Mouse (Mus musculus) G1E (cell line): ENCODE data around the gene Rasal2. TPM values are rescaled to one million over a fixed set of nuclear protein-coding genes. Genes with fewer than 3 reads are reported as not detected.

Experiments
- ATAC-seq: 2 replicates; pipeline ENCODE4 v1.8.0; 2016; ENCODE audit warnings: mild to moderate bottlenecking; ENCODE audit not compliant: insufficient number of reproducible peaks, poor library complexity, low FRiP score, severe bottlenecking; ENCODE audit errors: extremely low read depth
- DNase-seq: peaks from one replicate; pipeline ENCODE4 v3.0.0; 2012; ENCODE audit warnings: low spot score
- H3K27me3 ChIP-seq: 2 replicates; pipeline ENCODE4 v1.6.1; 2012; ENCODE audit warnings: mild to moderate bottlenecking, low read length, inconsistent platforms; ENCODE audit not compliant: insufficient read depth
- H3K36me3 ChIP-seq: replicated peaks from 2 replicates; pipeline ENCODE3; 2012; ENCODE audit warnings: mild to moderate bottlenecking, inconsistent platforms
- H3K4me1 ChIP-seq: 2 replicates; pipeline ENCODE4 v1.6.1; 2012; ENCODE audit warnings: low read depth, low read length, inconsistent platforms, mixed read lengths; ENCODE audit not compliant: insufficient read depth
- H3K4me3 ChIP-seq: 2 replicates; pipeline ENCODE4 v1.5.1; 2012; ENCODE audit warnings: low read depth, mild to moderate bottlenecking, inconsistent platforms, low read length, moderate library complexity, mixed read lengths
- H3K9me3 ChIP-seq: replicated peaks from 2 replicates; pipeline ENCODE4 v1.6.1; 2012; ENCODE audit warnings: inconsistent platforms
- CTCF ChIP-seq: IDR thresholded peaks from 2 replicates; pipeline ENCODE4 v1.5.1; 2012; ENCODE audit warnings: low read depth, low read length, inconsistent platforms, mixed read lengths
- GATA1 ChIP-seq: IDR thresholded peaks from 2 replicates; pipeline ENCODE4 v1.6.1; 2012; ENCODE audit warnings: borderline replicate concordance, low read length, inconsistent platforms, mixed read lengths
- GATA2 ChIP-seq: IDR thresholded peaks from 2 replicates; pipeline ENCODE4 v1.6.1; 2012; ENCODE audit warnings: low read depth, low read length, inconsistent platforms, borderline replicate concordance
- POLR2AphosphoS5 ChIP-seq: IDR thresholded peaks from 2 replicates; pipeline ENCODE4 v1.6.1; 2012; ENCODE audit warnings: low read depth, low read length, inconsistent platforms; ENCODE audit not compliant: insufficient replicate concordance
- TAL1 ChIP-seq: conservative IDR thresholded peaks from 2 replicates; pipeline ENCODE4 v1.6.1; 2012; ENCODE audit warnings: low read depth, low read length, inconsistent platforms, mixed read lengths
- polyA plus RNA-seq: library from polyadenylated mRNA; stranded (reverse); fragments of >175 nt; gene quantifications from 2 replicates; pipeline ENCODE4 v1.2.3, GENCODE M21; 2012
- total RNA-seq, 2 experiments: library from RNA; stranded (forward) in 1 of 2; stranded (reverse) in 1 of 2; fragments of 200-1000 nt in 1 of 2; fragments of >200 nt in 1 of 2; fragmentation: Nextera tagmentation in 1 of 2; gene quantifications; 2 replicates each; pipeline ENCODE4 v1.2.3; 2014 to 2017

Gene Rasal2
- total and polyA plus RNA-seq, 3 experiments: 0.78 to 8.0 (median 2.7) TPM

DNA sequence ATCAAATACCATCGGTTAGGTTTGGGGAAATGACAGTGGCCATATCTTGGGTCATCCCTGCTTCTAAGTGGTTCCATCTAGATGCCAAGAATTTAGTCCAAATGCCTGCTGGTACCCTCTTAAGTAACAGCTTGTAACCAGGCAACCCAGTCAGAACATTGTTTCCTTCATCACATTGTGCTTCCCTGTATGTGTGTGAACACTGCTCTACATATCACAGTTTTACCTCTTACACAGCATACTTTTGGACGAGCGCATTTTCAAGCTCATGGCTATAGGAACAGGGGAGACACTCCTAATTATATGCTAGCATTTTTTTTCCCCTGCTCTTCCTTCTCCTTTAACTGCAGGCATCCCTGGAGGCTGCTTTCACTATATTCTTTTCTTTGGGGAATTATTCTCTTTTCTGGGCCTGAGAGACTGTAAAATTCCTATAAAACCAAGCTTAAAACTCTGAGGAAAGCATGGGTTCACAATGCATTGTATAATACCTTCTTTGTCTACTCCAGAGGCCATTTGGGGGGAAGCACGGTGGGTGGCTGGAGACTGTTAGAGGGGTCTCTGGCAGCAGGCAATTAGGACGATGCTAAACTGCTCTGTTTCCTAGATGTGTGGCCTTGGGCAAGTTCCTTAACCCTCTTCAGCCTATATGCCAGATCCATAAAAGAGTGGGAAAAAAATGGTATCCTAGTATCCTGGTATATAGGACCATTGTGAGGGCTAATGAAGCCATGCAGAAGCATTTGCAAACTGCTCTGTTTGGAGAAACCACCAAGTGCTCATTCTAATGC is 40.6 kb upstream of the Rasal2 start:
- DNase-seq: no peak
- Histone ChIP-seq H3K36me3 (no peaks in the 10 kb centered on the region), H3K4me1 (peaks cover 8% of the 10 kb centered on the region), H3K9me3 (0 out of 2 replicates have a peak, but pooled peaks cover 3% of the 10 kb centered on the region), H3K27me3 (peaks cover 3% of the 10 kb centered on the region; the same call in 1 of the 2 replicates), H3K4me3 (no peak overlapping the region)
- ATAC-seq: no peak
- no peak for TF ChIP-seq POLR2AphosphoS5
- TF ChIP-seq GATA2: no peak
- TF ChIP-seq TAL1: no peak
- TF ChIP-seq GATA1: no peak

DNA sequence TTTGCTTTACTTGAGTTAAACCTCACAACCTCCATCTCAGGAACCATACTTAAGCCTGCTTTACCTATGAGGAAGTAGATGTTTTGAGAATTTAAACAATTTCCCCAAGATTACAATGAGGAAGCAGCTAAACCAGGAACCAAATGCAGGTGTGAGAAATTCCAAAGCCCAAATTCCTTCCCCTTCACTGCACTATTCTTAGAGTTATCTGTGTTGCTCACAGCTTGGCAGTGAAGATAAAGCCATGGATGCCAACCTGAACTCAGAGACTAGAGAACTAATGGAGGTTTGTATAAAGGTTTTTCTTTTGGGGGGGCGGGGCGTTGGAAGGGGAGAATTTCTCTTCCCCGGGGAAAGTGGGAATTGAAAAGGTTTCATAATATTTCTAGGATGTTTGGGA is 39.9 kb upstream of the Rasal2 start:
- H3K4me3 ChIP-seq: no peak overlapping the region
- peaks cover 8% of the 10 kb centered on the region for H3K4me1 ChIP-seq
- no peaks in the 10 kb centered on the region for H3K36me3 ChIP-seq
- H3K27me3 ChIP-seq: peaks cover 3% of the 10 kb centered on the region; the same call in 1 of the 2 replicates
- no peak for DNase-seq
- TF ChIP-seq GATA1 (no peak), TAL1 (no peak), POLR2AphosphoS5 (no peak), CTCF (no peak), GATA2 (no peak)
- no peak for ATAC-seq
- H3K9me3 ChIP-seq: 0 out of 2 replicates have a peak, but pooled peaks cover 3% of the 10 kb centered on the region

DNA sequence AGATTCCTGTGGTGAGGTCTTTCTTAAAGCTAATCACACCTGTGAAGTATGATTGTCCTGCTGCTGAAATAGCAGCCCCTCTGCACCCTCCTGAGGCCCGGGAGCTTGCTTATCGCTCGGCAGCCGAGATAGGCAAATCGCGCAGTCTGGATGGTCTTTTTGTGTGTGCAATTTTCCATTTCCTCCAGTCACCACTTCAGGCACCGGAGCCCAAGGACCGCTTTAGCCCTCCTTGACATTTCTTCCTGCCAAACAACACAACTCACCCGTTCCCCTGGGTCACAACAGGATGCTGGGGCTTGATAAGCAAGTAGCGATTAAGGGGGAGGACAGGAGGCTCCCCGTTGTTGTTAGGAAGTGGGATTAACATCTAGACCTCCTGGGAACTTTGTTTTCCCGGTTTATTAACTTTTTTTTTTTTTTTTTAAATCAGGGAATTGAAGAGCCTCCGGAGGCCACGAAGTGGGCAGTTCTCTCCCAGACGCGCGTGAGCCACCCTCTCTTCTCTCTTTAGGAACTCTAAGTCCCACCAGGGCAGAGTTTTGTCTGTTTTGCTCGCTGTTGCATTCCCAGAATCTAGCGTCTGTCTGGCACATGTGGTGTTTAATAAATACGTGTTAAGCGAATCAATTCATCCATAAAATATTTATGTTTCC is 37.7 kb upstream of the Rasal2 start:
- Histone ChIP-seq H3K27me3 (peaks cover 3% of the 10 kb centered on the region; the same call in 1 of the 2 replicates), H3K4me3 (no peak overlapping the region), H3K36me3 (no peaks in the 10 kb centered on the region), H3K4me1 (peaks cover 8% of the 10 kb centered on the region), H3K9me3 (peaks cover 8% of the 10 kb centered on the region)
- TF ChIP-seq GATA2: no peak
- no peak for TF ChIP-seq CTCF
- TF ChIP-seq TAL1: no peak
- no peak for TF ChIP-seq POLR2AphosphoS5
- no peak for TF ChIP-seq GATA1
- ATAC-seq (0 out of 2 replicates have a peak, but pooled peaks have one; percentile 12), DNase-seq (no peak)

- Histone ChIP-seq H3K9me3 (peaks cover 8% of the 10 kb centered on the region), H3K4me3 (no peak overlapping the region), H3K36me3 (no peaks in the 10 kb centered on the region), H3K27me3 (peaks cover 3% of the 10 kb centered on the region; the same call in 1 of the 2 replicates), H3K4me1 (peaks cover 8% of the 10 kb centered on the region)
- TF ChIP-seq GATA1 (no peak), CTCF (no peak), GATA2 (no peak), TAL1 (no peak)
- DNase-seq (no peak), ATAC-seq (no peak)
Observed at GRCm38 (mm10) chr1:157449532-157449931, 37.1 kb upstream of the Rasal2 start.

DNA sequence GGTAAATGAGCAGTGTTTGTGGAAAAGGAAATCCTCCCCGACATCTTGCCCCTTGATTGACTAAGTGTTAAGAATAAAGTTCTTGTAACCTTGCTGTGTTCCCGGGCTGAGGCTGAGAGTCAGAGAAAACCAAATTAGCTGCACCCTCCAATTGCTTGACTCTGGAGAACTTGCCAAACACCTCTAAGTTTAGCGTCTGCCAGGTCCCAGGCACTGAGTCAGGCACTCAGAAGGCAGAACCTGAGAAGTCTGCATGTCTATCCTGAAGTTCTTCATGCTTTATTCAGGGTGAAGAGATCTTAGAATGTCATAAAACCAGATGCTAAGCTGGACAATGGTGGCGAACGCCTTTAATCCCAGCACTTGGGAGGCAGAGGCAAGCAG is 36.4 kb upstream of the Rasal2 start:
- H3K36me3 ChIP-seq: no peaks in the 10 kb centered on the region

DNA sequence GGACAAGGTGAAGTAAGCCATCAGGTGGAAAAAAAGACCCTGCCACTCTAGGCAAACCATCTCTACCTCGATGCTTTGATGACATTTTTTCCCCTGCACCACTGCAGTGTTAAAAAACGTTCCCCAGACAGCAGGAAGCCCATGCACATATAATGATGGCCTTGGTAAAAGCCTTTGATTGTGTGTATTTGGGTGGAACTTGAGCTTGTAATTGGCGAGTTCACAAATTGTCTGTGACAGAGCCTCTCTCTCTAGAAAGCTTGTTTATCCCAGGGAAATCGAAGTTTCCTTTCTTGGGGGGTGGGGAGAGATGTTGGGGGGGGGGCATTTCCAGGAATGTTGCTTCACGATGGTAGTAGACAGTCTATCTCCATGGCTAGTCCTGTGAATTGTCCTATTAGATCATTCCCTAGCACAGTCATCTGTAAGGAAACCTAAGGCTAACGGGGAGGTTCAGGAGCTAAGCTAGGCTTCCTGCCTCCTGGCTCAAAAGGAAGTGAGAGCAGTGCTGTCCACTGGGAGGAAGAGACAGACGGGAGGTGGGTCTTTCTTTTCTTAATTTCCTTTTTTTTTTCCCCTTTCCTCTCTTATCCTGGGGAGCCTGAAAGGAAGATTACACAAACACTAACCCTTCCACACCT is 35.9 kb upstream of the Rasal2 start:
- Histone ChIP-seq H3K36me3 (no peaks in the 10 kb centered on the region), H3K4me3 (no peak overlapping the region), H3K4me1 (peaks cover 13% of the 10 kb centered on the region), H3K27me3 (peaks cover 3% of the 10 kb centered on the region; the same call in 1 of the 2 replicates), H3K9me3 (peaks cover 6% of the 10 kb centered on the region)
- DNase-seq (no peak), ATAC-seq (no peak)
- no peak for TF ChIP-seq TAL1
- TF ChIP-seq POLR2AphosphoS5: no peak
- no peak for TF ChIP-seq GATA1
- TF ChIP-seq GATA2: no peak
- no peak for TF ChIP-seq CTCF

More for the DNA sequence above, 36.4 kb upstream of the Rasal2 start:
- H3K27me3 ChIP-seq: peaks cover 3% of the 10 kb centered on the region; the same call in 1 of the 2 replicates
- no peak for ATAC-seq
- DNase-seq: no peak
- no peak overlapping the region for H3K4me3 ChIP-seq
- TF ChIP-seq POLR2AphosphoS5 (no peak), GATA1 (no peak)
- H3K9me3 ChIP-seq: peaks cover 8% of the 10 kb centered on the region
- peaks cover 13% of the 10 kb centered on the region for H3K4me1 ChIP-seq
